Mouse (Mus musculus) left cerebral cortex, adult 9 months (tissue): ENCODE data around the gene Olfr1420.
"Not testable (repeated sequence)": the region's sequence is repeated elsewhere in the genome, so short reads cannot be mapped to it uniquely, and the experiment has no call there.

Source experiments
- DNase-seq, 2 experiments: peaks; one replicate each; pipeline ENCODE4 v3.0.0; 2022; ENCODE audit warnings: low spot score in 2 of 2

Gene Olfr1420

DNA sequence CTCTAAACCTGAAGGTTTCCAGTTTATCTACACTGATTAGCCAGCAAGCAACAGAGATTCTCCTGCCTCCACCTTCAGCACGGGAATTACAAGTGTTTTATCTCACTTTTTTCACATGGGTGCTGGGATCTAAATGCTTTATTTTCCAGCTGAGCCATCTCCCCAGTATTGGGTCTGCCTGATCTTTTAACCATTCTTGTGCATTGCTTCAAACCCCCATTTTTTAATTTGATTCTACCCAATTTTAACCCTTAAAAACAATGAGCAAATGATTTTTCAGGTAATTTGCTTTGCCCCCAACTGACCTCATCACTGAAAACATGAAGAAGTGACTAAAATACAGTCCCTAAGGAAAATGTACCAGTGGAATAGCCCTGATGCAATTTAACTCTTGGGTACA, at the start of gene Olfr1420:
Olfr1420 (plus strand) TSS at position 301 of the 400 bp plus-strand sequence.
- no peak for DNase-seq

DNA sequence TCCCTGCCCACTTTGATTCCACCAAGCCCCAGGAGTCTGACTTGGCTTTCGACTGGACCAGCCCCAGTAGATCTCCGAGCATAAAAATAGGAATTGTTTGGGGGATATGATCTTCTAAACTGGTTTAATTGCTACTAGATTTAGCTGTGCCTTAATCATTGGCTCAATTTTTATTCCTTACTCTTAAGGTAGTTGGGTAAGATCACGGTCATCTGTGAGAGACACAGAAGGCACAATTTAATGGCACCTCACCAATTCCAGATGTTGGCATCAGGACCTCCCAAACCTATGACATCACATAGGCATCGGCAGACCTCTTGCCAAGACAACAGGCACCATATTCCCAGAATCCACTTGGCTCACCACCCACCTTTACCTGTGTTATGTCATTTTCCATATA, 47.2 kb upstream of the Olfr1420 start, which contains the start of gene Olfr1417:
Olfr1417 (minus strand) TSS at position 101 of the 400 bp plus-strand sequence.
- DNase-seq, result no peak

DNA sequence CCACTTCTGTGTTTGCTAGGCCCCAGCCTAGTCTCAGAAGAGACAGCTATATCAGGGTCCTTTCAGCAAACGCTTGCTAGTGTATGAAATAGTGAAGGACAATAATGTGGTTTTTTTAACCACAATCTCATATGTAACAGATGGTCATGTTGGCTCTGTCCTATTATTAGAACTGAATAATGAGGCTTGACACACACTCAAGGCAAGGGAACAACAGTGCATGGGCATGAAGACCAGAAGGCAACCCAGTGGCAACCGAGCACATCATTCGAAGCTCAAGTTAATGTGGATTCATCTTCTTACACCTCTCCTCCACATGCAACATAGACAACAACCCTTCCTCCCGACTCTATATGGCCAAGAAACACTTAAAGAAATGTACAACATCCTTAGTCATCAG, 40.0 kb upstream of the Olfr1420 start:
- DNase-seq, result peak in 1 of 2 experiments; percentile 2

DNA sequence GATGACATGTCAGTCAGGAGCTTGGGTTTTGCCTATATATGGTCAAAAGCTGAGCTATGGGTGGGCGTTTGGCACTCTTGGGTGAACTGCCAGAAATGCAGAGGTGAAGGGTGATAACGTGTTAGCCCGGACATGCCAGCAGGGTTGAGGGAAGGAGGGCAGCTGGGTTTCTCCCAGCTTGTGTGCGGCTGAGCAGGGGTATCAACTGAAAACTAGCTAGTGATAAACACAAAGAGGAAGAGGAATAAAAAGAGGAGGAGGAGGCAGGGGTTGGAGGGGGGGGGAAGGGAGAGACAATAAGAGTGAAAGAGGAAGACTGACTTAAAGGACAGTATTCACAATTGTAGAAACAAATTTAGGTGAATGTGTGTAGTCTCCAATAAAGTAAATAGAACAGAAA, 33.7 kb upstream of the Olfr1420 start:
- no peak for DNase-seq

DNA sequence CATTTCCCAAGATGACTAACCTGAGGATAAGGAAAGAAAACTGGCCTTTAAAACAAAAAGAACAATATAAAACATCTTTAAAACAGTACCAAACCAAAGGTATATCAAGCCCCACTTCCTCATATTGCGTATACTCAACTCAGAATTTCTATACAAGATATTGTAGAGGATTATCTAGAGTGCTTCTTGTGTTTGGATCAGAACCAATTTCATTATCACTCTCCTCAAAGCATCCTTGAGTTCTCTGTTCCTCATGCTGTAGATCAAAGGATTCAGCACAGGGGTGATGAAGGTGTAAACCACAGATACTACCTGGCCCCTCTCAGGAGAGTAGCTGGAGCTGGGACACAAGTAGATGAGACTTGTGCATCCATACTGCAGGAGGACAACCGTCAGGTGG, 31.5 kb upstream of the Olfr1420 start:
- no peak for DNase-seq

DNA sequence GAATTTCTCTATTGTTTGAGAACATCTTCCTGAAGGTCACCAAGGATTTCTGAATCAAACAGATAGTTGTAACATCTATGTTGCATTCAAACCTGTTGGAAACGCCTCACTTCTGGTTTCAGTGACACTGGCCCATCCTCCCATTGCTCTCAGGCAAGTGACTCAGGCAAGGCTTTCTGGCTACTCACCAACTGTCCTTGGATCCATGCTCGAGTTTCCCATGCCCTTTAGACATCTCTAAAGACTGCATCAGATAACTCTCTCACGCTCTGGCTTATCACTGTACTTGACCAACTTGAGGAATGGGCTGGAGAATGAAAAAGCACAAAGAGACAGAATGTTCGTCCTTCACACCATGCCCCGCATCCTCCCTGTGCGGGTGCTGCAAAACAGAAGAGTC, 29.9 kb upstream of the Olfr1420 start:
- no peak for DNase-seq

DNA sequence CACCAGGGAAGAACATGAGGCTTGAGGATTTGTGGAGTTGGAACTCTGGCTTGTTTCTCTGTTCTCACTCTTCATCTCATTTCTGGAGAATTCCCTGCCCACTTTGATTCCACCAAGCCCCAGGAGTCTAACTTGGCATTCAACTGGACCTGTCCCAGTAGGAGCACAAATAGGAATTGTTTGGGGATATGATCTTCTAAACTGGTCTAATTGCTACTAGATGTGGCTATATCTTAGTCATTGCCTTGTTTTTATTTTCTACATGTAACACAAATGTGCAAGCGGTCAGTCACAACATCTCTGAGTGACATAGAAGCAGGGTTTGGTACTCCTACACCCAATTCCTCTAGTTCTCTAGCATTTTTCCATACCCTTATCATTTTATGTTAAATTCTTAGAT, 25.4 kb upstream of the Olfr1420 start, which contains the start of gene Olfr1418:
Olfr1418 (minus strand) TSS at position 101 of the 400 bp plus-strand sequence.
- DNase-seq, result no peak

DNA sequence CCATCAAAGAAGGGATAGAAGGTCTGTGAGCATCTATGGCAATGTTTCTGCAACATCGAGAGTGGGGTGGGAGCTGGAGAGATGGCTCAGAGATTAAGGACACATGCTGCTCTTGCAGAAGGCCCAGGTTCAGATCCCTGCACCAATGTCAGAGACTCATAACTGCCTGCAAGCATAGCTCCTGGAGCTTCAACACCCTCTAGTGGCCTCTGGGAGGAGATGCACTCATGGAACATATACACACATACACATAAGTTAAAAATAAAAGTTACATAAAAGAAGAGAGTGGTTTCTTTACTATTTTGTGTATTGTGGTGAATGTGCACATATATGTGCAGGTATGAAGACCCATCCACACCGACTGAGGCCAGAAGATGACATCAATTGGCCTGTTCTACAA, 18.5 kb upstream of the Olfr1420 start:
- no peak for DNase-seq

DNA sequence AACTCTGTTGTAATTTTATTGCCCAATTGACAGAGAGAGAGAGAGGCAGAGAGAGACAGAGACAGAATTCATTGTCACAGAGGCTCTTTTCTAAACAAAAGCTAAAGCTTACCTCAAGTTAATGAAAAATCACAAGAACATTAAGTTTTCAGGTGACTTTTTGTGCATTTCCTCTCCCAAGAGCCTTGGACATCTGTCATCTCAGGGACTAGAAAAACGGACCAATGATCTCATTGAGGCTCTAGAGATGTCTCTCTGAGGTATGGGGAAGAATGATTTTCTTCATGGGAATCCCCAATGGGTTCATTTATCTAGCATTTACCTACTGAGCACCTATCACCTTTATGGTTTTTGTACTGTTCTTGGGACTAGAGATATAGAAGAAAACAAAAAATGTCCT, 11.4 kb upstream of the Olfr1420 start, which contains the start of gene Olfr1419:
Olfr1419 (minus strand) TSS at position 101 of the 400 bp plus-strand sequence.
- no peak for DNase-seq

DNA sequence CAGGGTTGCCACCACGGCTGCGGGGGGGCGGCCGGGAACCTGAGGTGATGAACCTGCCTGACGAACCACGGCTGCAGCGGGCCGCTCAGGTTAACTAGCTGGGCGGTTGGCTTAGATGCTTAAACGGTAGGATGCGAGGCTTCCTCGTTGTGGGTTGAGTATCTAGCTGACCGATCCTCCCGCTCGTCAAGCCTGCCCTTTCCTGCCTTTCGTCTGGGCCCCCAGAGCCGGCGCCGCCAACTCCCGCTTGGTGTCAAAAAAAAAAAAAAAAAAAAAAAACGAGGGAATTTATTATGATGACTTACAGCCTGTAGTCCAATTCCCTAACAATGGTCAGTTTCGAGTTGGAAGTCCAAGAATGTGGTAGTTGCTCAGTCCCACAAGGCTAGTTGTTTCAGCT, 8.0 kb upstream of the Olfr1420 start:
- not testable (repeated sequence) for DNase-seq

DNA sequence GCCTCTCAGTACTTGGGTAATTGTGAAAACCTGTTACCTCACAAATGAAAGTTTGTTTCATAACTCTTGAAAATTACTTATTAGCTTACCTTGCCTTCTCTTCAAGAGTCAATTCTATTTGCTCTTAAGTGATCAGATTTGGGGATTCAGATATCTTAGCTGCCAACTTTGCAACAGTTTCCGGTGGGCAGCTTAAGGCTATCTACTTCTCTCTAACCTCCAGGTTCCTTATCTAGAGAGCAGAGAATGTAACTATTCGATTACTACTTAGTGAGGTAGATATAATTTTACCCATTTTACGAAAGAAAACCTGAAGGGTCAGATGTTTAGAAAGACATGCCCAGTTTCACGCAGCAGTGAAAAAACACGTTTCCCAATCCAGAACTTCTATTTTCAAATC, 24.7 kb downstream of the Olfr1420 start:
- DNase-seq, result no peak

DNA sequence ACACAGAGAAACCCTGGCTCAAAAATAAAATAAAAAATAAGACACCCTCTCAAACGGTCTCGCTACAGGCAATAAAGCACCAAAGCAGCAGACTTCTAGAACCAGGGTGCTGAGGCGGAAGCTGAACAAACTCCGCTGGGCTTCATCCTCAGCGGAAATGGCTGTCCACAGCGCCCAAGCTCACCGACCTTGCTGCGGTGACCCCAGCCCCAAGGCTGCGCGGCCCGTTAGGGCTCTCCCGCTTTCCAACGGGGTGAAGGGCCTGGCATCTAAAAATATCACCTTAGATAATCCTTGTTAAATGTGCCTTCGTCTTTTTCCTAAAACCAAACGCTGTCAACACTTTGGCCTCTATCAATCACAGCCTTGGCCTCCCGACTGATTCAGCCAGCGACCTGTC, 25.2 kb downstream of the Olfr1420 start:
- DNase-seq, result no peak

DNA sequence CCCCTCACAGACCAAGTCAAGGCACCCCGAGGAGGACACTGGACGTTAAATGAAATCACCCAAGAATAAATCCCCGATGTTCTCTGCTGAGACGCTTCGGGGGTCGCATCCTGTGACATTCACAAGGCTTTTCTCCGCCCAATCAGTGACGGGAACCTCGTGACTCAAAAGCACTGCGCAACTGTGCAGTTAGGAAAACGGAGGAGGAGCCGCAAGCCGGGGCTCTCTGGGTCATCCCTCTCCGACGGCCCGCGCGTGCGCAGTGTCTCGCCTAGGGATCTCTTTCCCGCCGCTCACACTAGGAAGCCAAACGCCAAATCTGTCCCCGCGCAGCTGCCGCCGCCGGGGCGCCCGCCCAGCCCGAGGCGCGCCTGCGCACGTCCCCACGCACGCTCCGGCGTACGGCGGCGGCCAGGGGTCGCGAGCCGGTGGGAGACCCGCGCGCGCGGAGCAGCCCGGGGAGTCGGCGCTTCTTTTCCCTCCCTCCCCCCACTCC, 25.7 kb downstream of the Olfr1420 start, which contains the start of gene Patl1:
Patl1 (plus strand) TSS at position 363 of the 496 bp plus-strand sequence.
- peak; percentile 97 to 98 for DNase-seq

DNA sequence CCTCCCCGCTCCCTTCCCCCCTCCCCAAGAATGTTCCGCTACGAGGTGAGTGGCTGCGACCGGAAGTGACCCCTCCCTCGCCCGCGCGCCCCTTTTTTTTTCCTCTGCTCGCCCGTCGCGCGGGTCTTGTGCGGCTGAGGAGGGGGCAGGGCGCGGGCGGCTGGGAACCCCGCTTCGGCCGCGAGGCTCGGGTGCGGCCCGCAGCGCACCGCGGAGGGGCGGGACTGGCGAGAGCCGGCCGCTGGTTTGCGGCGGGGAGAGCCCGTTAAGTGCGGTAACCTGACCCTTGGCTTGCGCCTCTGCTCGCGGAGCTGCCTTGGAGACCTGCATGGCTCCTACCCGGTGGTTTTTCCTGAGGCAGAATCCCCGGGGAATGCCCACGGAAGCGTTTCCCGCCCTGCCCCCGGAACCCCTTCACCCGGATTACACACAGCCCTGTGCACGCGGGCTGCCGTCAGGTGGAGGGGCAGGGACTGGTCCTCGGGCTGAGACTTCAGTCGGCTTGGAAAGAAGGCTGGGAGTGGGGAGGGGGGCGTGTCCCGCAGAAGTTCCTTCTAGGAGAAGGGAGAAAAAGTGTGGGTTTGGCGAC, 26.3 kb downstream of the Olfr1420 start:
- DNase-seq, result peak in 1 of 2 experiments; percentile 19

DNA sequence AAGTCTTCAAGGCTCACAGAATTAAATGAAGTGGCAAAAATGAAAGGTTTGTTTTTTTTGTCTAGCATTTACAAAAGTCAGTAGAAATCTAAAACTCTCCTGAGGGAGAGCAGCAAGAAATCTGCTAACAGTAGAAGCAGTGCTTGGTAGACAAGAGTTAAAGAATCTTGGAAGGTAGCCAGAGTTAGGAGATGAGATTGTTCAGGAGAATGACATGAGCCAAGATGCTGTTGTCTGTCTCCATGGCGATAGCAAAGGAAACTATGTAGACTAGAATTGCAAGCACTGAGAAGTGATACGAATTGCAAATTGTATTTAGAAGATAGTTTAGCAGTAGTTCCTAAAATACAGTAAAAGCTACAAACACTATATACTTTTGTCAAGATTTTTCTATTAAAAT, 29.4 kb downstream of the Olfr1420 start:
- no peak for DNase-seq

DNA sequence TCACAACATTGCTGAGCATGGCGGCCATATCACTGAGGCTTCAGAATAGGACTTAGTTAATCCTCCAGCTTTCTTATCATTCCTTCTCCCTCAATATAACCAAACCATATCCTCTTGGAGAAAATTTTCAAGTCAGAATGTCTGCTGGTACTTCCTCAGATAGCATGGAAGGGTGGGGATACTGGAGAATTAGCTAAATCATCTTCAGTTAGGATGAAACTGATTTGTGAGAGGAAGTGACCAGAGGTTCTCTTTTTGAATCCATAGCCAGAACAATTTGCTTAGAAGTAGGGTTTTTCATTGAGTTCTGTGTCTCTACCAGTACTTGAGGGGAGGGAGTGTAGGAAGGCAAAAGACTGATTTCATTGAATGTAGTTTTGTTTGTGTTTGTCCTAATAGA, 35.7 kb downstream of the Olfr1420 start:
- DNase-seq, result no peak

DNA sequence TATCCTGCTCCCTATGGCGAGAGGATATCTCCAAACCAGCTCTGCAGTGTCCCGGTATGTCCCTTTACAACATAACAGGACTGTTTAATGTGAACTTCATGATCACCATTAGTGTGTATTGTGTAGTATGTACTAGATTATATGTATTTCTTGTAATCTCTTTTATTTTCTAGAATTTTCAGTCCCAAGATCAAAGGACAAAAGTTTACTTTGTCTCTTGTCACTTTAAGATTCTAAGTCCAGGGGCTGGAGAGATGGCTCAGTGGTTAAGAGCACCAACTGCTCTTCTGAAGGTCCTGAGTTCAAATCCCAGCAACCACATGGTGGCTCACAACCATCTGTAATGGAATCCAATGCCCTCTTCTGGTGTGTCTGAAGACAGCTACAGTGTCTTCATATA, 36.1 kb downstream of the Olfr1420 start:
- DNase-seq, result not testable (repeated sequence)

DNA sequence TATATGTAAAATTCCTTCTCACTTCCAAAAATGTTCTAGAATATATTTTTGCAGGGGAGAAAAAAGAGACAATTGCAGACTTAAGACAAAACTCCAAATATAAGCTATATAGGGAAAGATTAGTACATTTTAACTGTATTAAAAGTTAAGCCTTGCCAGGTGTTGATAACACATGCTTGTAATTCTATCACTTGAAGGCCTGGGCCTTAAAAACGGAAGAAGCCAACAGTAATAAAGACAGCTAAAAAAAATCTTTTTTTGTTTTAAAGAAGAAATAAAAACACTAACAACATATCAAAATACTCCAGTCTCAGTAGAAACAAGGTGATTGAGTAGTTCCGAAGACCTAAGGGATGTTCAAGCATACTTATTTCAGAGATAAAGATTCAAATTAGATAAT, 40.0 kb downstream of the Olfr1420 start:
- no peak for DNase-seq

DNA sequence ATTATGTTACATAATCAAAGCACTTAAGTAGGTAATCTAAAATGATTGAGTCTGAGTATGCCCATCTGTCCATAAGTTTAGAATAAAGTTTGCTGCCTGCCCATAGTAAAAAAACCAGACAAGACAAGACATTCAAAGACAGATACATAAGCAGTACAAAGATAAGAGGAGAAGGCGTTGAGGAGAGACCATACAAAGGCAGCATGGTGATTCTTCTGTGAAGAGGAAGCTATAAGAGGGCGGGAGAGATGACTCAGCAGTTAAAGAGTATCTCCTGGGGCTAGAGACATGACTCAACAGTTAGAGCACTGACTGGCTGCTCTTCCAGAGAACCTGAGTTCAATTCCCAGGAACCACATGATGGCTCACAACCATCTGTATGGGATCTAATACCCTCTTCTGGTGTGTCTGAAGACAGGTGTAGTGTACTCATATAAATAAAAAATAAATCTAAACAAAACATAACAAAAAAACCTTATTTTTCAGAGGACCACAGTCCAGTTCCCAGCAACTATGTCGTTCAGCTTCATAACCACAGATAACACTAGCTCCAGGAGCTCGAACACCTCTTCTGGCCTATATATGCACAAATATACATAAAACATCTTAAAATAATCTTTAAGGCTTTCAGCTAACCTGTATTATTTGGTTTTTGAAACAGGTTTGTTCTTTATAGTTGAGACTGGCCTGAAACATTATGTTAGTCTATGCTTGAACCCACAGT, 41.8 kb downstream of the Olfr1420 start:
- DNase-seq, result no peak

DNA sequence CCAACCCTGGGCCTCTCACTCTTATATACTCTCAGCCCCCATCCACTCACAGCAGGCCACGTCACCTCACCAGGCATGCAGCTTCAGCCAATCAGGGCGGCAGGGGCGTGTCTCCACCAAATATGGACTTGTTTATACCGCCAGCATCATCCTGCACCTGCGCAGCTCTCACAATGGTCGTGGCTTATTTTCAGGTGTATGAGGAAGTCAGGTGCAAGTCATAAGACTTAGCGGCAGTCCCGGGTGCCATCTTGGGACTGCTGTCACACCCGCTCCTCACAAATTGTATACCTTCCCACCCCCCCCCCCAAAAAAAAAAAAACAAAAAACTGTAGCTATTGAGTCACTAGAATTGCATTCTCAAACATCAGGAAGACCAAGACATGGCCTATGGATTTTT, 60.1 kb downstream of the Olfr1420 start:
- not testable (repeated sequence) for DNase-seq
